Mouse (Mus musculus): ENCODE data around the gene Sytl2. TPM values are rescaled to one million over a fixed set of nuclear protein-coding genes. Genes with fewer than 3 reads are reported as not detected.

The Sytl2 gene
- polyA plus RNA-seq, 1 experiment from 2014 or later: 10.0 TPM

DNA sequence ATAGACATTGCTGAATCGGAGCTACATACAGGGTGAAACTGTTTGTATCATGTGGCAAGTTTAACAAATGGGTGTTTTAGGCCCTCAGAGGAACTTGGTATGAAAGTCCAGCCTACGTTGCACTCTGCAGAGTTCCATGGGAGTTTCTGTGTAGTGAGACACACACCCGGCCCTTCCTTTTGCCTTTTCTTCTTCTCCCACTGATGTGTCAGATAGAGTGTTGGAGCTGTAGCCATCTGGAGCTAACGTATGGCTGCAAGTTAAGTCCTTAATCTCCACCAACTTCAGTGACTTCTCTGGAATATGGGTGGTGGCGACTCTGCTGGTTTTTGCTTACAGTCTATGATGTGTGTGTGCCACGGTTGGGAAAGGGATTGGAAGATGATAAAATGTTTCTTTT lies 32.3 kb downstream of the Sytl2 start:
- Histone ChIP-seq H3K9ac (ENCODE audit: low read length) (no peak overlapping the region), H3K27ac (replicated peaks in 1 of 2; ENCODE audit: control insufficient read depth in 1 of 2, insufficient read depth in 1 of 2, low read depth in 2 of 2, low read length in 2 of 2) (no peak overlapping the region), H3K4me1 (ENCODE audit: control insufficient read depth in 2 of 2, insufficient read depth in 2 of 2, low read length in 2 of 2) (peaks cover 6 to 9% of the 10 kb centered on the region in 2 experiments; a peak in 3 of 4 replicates), H3K36me3 (ENCODE audit: control insufficient read depth, insufficient read depth, low read length) (no peaks in the 10 kb centered on the region), H3K27me3 (ENCODE audit: control insufficient read depth, insufficient read depth, low read length) (no peaks in the 10 kb centered on the region), H3K9me3 (ENCODE audit: control insufficient read depth, low read length) (no peaks in the 10 kb centered on the region), H3K4me2 (ENCODE audit: low read length) (no peak overlapping the region), H3K4me3 (ENCODE audit: control insufficient read depth in 1 of 2, insufficient read depth in 1 of 2, low read depth in 1 of 2, low read length in 2 of 2) (no peak overlapping the region)
- WGBS: 84% methylated on average over 6 of the region's 6 CpGs
- no peak for ATAC-seq (ENCODE audit: insufficient number of reproducible peaks, insufficient read depth, low FRiP score, low read depth)

DNA sequence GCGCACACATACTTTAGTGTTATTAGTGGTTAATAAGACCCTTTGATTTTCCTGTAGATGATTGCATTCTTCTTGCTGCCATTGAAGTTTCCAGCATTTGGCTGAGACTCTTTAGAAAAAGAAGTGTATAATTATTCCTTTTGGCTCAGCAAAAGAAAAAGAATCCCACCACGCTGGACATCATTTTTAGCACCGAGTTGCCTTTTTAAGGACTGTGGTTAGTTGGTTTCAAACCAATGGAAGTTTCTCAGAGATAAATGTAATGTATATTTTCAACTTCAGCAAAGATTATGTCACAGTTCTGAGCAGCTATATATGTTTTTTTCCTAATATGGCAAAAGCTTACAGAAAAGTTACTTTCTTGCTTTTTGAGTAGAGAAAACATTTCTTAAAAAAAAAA lies 32.8 kb downstream of the Sytl2 start:
- no peak for ATAC-seq (ENCODE audit: insufficient number of reproducible peaks, insufficient read depth, low FRiP score, low read depth)
- no peaks in the 10 kb centered on the region for H3K36me3 ChIP-seq (ENCODE audit: control insufficient read depth, insufficient read depth, low read length)
- no peaks in the 10 kb centered on the region for H3K27me3 ChIP-seq (ENCODE audit: control insufficient read depth, insufficient read depth, low read length)
- WGBS: 94% methylated on average over 3 of the region's 3 CpGs
- H3K4me2 ChIP-seq (ENCODE audit: low read length): no peak overlapping the region
- H3K9ac ChIP-seq (ENCODE audit: low read length): no peak overlapping the region
- no peak overlapping the region for H3K4me3 ChIP-seq (ENCODE audit: control insufficient read depth in 1 of 2, insufficient read depth in 1 of 2, low read depth in 1 of 2, low read length in 2 of 2)
- H3K4me1 ChIP-seq (ENCODE audit: control insufficient read depth in 2 of 2, insufficient read depth in 2 of 2, low read length in 2 of 2): peaks cover 6 to 9% of the 10 kb centered on the region in 2 experiments; a peak in 3 of 4 replicates
- no peak overlapping the region for H3K27ac ChIP-seq (replicated peaks in 1 of 2; ENCODE audit: control insufficient read depth in 1 of 2, insufficient read depth in 1 of 2, low read depth in 2 of 2, low read length in 2 of 2)
- no peaks in the 10 kb centered on the region for H3K9me3 ChIP-seq (ENCODE audit: control insufficient read depth, low read length)

DNA sequence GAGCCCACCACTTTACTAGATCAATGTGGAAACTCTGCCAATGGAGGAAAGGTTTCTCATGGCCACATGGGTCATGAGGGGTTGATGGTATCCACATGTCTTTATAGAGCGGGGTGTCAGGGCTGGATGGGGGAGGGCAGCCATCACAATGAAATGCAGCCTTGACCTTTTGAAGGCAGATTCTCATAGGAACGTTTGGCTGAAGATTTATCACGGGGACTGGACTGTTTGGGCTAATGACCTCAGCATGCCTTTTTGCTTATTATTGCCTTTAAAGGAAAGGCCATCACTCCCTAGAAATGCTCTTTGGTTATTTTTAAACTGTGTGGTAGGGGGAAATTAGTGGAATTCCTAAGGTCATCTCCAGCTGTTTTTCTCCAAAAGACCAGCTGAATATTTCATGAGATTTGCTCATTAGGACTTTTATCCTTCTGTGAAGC lies 33.7 kb downstream of the Sytl2 start:
- Histone ChIP-seq H3K27ac (replicated peaks in 1 of 2; ENCODE audit: control insufficient read depth in 1 of 2, insufficient read depth in 1 of 2, low read depth in 2 of 2, low read length in 2 of 2) (no peak overlapping the region), H3K4me2 (ENCODE audit: low read length) (no peak overlapping the region), H3K9ac (ENCODE audit: low read length) (no peak overlapping the region), H3K36me3 (ENCODE audit: control insufficient read depth, insufficient read depth, low read length) (no peaks in the 10 kb centered on the region), H3K4me3 (ENCODE audit: control insufficient read depth in 1 of 2, insufficient read depth in 1 of 2, low read depth in 1 of 2, low read length in 2 of 2) (no peak overlapping the region), H3K9me3 (ENCODE audit: control insufficient read depth, low read length) (no peaks in the 10 kb centered on the region), H3K27me3 (ENCODE audit: control insufficient read depth, insufficient read depth, low read length) (no peaks in the 10 kb centered on the region), H3K4me1 (ENCODE audit: control insufficient read depth in 2 of 2, insufficient read depth in 2 of 2, low read length in 2 of 2) (peaks cover 6 to 9% of the 10 kb centered on the region in 2 experiments; a peak in 3 of 4 replicates)
- no peak for ATAC-seq (ENCODE audit: insufficient number of reproducible peaks, insufficient read depth, low FRiP score, low read depth)
- 42% methylated on average over 3 of the region's 3 CpGs for WGBS

DNA sequence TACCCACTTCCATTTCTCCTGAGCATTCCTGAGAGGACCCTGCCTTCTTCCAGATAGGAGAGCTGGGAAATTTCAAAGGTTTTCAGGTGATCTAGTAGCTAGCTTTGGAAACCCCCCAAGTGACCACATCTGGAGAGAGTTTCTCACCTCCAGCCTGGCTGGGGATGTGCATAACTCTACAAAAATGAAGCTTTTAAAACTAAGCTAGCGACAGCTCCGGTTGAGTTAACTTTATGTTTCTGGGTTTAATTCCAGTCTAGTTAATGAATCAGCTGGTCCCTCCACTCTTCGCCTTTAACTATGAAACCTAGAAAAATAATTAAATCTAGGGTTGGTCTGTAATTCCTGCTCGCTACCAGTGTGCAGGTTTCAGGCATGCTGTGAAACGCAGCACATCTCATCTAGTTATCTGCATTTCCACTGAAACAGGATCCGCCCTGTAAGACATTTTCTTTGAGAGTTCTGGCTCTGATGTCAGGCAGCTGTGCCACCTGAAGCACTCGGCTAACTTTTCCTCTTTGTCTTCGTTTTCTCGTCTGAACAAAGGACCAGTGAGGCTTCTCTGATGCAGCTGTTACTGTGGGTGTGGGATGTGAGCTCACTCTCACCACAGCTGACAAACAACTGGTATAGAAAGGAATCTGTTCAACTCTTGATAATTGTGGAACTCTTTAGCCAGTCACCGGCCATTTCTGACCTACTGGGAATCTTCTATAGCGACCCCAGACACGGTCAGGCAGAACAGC lies 39.3 kb downstream of the Sytl2 start:
- no peak overlapping the region for H3K9ac ChIP-seq (ENCODE audit: low read length)
- 64% methylated on average over 12 of the region's 12 CpGs for WGBS
- no peak overlapping the region for H3K4me3 ChIP-seq (ENCODE audit: control insufficient read depth in 1 of 2, insufficient read depth in 1 of 2, low read depth in 1 of 2, low read length in 2 of 2)
- H3K27ac ChIP-seq (replicated peaks in 1 of 2; ENCODE audit: control insufficient read depth in 1 of 2, insufficient read depth in 1 of 2, low read depth in 2 of 2, low read length in 2 of 2): no peak overlapping the region
- no peak for ATAC-seq (ENCODE audit: insufficient number of reproducible peaks, insufficient read depth, low FRiP score, low read depth)
- H3K27me3 ChIP-seq (ENCODE audit: control insufficient read depth, insufficient read depth, low read length): no peaks in the 10 kb centered on the region
- no peak overlapping the region for H3K4me2 ChIP-seq (ENCODE audit: low read length)
- H3K9me3 ChIP-seq (ENCODE audit: control insufficient read depth, low read length): no peaks in the 10 kb centered on the region
- no peaks in the 10 kb centered on the region for H3K36me3 ChIP-seq (ENCODE audit: control insufficient read depth, insufficient read depth, low read length)
- H3K4me1 ChIP-seq (ENCODE audit: control insufficient read depth in 2 of 2, insufficient read depth in 2 of 2, low read length in 2 of 2): no peaks in the 10 kb centered on the region

DNA sequence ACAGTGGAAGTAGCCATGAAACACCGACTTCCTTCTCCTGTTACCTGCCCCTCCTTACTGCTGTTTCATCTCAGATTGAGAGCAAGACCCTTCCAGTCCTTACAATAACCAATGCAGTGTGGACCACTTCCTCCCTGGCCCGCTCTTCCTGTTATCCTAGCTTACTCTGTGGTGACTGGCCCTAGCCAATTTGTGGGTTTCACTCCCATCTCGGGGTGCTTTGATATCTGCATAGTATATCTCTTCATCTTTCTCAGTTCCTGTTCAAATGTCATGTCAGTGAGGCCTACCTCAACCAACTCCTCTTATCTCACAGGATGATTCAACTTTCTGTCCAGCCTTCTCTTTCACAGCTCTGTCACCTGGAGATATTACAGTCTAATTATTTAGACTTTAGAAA lies 42.9 kb downstream of the Sytl2 start:
- no peaks in the 10 kb centered on the region for H3K9me3 ChIP-seq (ENCODE audit: control insufficient read depth, low read length)
- no peak overlapping the region for H3K27ac ChIP-seq (replicated peaks in 1 of 2; ENCODE audit: control insufficient read depth in 1 of 2, insufficient read depth in 1 of 2, low read depth in 2 of 2, low read length in 2 of 2)
- 76% methylated on average over 3 of the region's 3 CpGs for WGBS
- no peak overlapping the region for H3K4me2 ChIP-seq (ENCODE audit: low read length)
- no peak overlapping the region for H3K4me3 ChIP-seq (ENCODE audit: control insufficient read depth in 1 of 2, insufficient read depth in 1 of 2, low read depth in 1 of 2, low read length in 2 of 2)
- no peak for ATAC-seq (ENCODE audit: insufficient number of reproducible peaks, insufficient read depth, low FRiP score, low read depth)
- H3K9ac ChIP-seq (ENCODE audit: low read length): no peak overlapping the region
- peaks cover 0 to 2% of the 10 kb centered on the region in 2 experiments; a peak in 2 of 4 replicates for H3K4me1 ChIP-seq (ENCODE audit: control insufficient read depth in 2 of 2, insufficient read depth in 2 of 2, low read length in 2 of 2)
- no peaks in the 10 kb centered on the region for H3K27me3 ChIP-seq (ENCODE audit: control insufficient read depth, insufficient read depth, low read length)
- H3K36me3 ChIP-seq (ENCODE audit: control insufficient read depth, insufficient read depth, low read length): no peaks in the 10 kb centered on the region

DNA sequence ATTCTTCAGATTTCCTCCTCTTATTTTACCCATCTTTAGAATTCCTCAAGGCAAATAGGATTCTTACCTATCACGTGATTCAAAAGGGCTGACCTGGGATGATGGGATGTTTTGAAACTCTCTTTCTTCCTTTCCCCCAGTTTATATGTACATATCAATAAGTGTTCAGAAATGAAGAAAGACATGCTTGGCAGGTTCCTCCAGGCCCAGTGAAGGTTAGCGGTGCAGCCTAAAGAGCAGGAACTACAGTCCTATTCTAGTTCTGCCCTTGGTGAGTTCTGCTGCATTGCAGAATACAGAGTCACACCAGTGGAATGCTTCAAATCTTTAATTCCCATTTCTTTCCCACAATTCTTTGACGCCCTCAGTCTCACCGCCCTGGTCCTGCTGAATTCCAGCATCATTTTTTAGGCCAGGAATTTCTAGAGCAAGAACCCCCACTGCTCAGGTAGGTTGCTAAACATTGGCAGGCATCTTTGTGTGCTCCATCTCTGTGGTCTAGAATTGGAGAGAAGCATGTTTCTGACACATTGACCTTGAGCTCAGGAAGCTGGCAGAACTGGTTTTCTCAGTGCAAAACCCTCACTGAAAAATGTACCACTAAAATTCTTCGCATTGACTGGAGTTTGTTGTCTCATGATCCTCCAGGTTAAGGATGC lies 45.9 kb downstream of the Sytl2 start:
- Histone ChIP-seq H3K9ac (ENCODE audit: low read length) (no peak overlapping the region), H3K4me3 (ENCODE audit: control insufficient read depth in 1 of 2, insufficient read depth in 1 of 2, low read depth in 1 of 2, low read length in 2 of 2) (no peak overlapping the region), H3K27ac (replicated peaks in 1 of 2; ENCODE audit: control insufficient read depth in 1 of 2, insufficient read depth in 1 of 2, low read depth in 2 of 2, low read length in 2 of 2) (no peak overlapping the region), H3K9me3 (ENCODE audit: control insufficient read depth, low read length) (no peaks in the 10 kb centered on the region), H3K4me1 (ENCODE audit: control insufficient read depth in 2 of 2, insufficient read depth in 2 of 2, low read length in 2 of 2) (peaks cover 0 to 2% of the 10 kb centered on the region in 2 experiments; a peak in 2 of 4 replicates), H3K27me3 (ENCODE audit: control insufficient read depth, insufficient read depth, low read length) (no peaks in the 10 kb centered on the region), H3K36me3 (ENCODE audit: control insufficient read depth, insufficient read depth, low read length) (no peaks in the 10 kb centered on the region), H3K4me2 (ENCODE audit: low read length) (no peak overlapping the region)
- ATAC-seq (ENCODE audit: insufficient number of reproducible peaks, insufficient read depth, low FRiP score, low read depth): no peak
- 92% methylated on average over 5 of the region's 5 CpGs for WGBS

DNA sequence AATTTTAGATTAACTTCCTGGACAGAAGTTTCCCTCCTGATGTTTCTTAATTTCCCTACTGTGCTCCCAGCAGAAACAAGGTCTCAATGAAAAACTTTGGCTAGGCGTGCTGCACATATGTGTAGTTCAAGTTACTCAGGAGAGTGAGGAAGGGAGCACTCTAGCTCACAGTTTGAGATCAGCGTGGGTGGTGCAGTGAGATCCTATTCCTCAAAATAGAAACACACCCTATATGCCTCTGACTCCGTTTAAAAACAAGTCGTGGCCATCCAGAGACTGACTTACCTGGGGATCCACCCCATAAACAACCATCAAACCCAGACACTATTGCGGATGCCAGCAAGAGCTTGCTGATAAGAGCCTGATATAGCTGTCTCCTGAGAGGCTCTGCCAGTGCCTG lies 47.0 kb downstream of the Sytl2 start:
- 12% methylated on average over 5 of the region's 5 CpGs for WGBS
- no peaks in the 10 kb centered on the region for H3K36me3 ChIP-seq (ENCODE audit: control insufficient read depth, insufficient read depth, low read length)
- H3K27ac ChIP-seq (replicated peaks in 1 of 2; ENCODE audit: control insufficient read depth in 1 of 2, insufficient read depth in 1 of 2, low read depth in 2 of 2, low read length in 2 of 2): no peak overlapping the region
- no peaks in the 10 kb centered on the region for H3K9me3 ChIP-seq (ENCODE audit: control insufficient read depth, low read length)
- peaks cover 7 to 10% of the 10 kb centered on the region in 2 experiments for H3K4me1 ChIP-seq (ENCODE audit: control insufficient read depth in 2 of 2, insufficient read depth in 2 of 2, low read length in 2 of 2)
- ATAC-seq (ENCODE audit: insufficient number of reproducible peaks, insufficient read depth, low FRiP score, low read depth): no peak
- H3K27me3 ChIP-seq (ENCODE audit: control insufficient read depth, insufficient read depth, low read length): no peaks in the 10 kb centered on the region
- no peak overlapping the region for H3K4me2 ChIP-seq (ENCODE audit: low read length)
- no peak overlapping the region for H3K4me3 ChIP-seq (ENCODE audit: control insufficient read depth in 1 of 2, insufficient read depth in 1 of 2, low read depth in 1 of 2, low read length in 2 of 2)
- H3K9ac ChIP-seq (ENCODE audit: low read length): no peak overlapping the region; the same call in 1 of the 2 replicates

Measured in heart, embryonic 14.5 days (tissue).